8 mouse cellular contexts compared by ENCODE assay signal in genomic region chr14:103012563-103013150, GRCm38 (mm10). TPM values are rescaled to one million over a fixed set of nuclear protein-coding genes. Genes with fewer than 3 reads are reported as not detected.
A peak's percentile ranks its signal among the peaks of the same experiment; 100 is the strongest.
DNase-seq lines count a peak whose midpoint lies in the region; ATAC-seq lines count a peak whose summit lies in the region.

No protein-coding gene starts in this region.

- H3K4me3 ChIP-seq in embryonic facial prominence, embryonic 14.5 days (ENCODE audit: low read depth, low read length): no peak overlapping the region
- no peak overlapping the region for H3K4me3 ChIP-seq in heart, embryonic 15.5 days
- H3K4me3 ChIP-seq in liver, embryonic 11.5 days (ENCODE audit: low read depth, low read length): no peak overlapping the region

- no peak overlapping the region for H3K4me2 ChIP-seq in embryonic facial prominence, embryonic 14.5 days (ENCODE audit: low read depth, low read length)
- H3K4me2 ChIP-seq in heart, embryonic 15.5 days: no peak overlapping the region
- H3K4me2 ChIP-seq in liver, embryonic 11.5 days: peak overlapping the region; percentile 20; the same call in 1 of the 2 replicates

- H3K4me1 ChIP-seq in embryonic facial prominence, embryonic 14.5 days (ENCODE audit: control insufficient read depth, insufficient read depth, low read length): no peaks in the 10 kb centered on the region
- no peaks in the 10 kb centered on the region for H3K4me1 ChIP-seq in heart, embryonic 15.5 days (replicated peaks)
- H3K4me1 ChIP-seq in liver, embryonic 11.5 days (replicated peaks; ENCODE audit: control insufficient read depth, insufficient read depth, low read length): no peaks in the 10 kb centered on the region; the same call in 1 of the 2 replicates

- no peaks in the 10 kb centered on the region for H3K36me3 ChIP-seq in embryonic facial prominence, embryonic 14.5 days (ENCODE audit: control insufficient read depth, insufficient read depth, low read length)
- H3K36me3 ChIP-seq in heart, embryonic 15.5 days: no peaks in the 10 kb centered on the region
- no peaks in the 10 kb centered on the region for H3K36me3 ChIP-seq in liver, embryonic 11.5 days (ENCODE audit: control insufficient read depth, insufficient read depth, low read length)

- no peaks in the 10 kb centered on the region for H3K27me3 ChIP-seq in embryonic facial prominence, embryonic 14.5 days (replicated peaks; ENCODE audit: control insufficient read depth, insufficient read depth, low read length)
- H3K27me3 ChIP-seq in heart, embryonic 15.5 days: no peaks in the 10 kb centered on the region
- no peaks in the 10 kb centered on the region for H3K27me3 ChIP-seq in liver, embryonic 11.5 days (replicated peaks; ENCODE audit: control insufficient read depth, insufficient read depth, low read length)

- 30% methylated on average over 4 of the region's 4 CpGs for WGBS in embryonic facial prominence, embryonic 14.5 days
- 19% methylated on average over 4 of the region's 4 CpGs for WGBS in heart, embryonic 15.5 days
- 20% methylated on average over 4 of the region's 4 CpGs for whole genome bisulfite sequencing in liver, embryonic 11.5 days

- no peak overlapping the region for H3K9ac ChIP-seq in embryonic facial prominence, embryonic 14.5 days (ENCODE audit: low read depth, low read length)
- no peak overlapping the region for H3K9ac ChIP-seq in heart, embryonic 15.5 days
- no peak overlapping the region for H3K9ac ChIP-seq in liver, embryonic 11.5 days (ENCODE audit: low read depth, low read length)

- ATAC-seq in embryonic facial prominence, embryonic 14.5 days (ENCODE audit: low read depth): peak; percentile 91
- peak; percentile 67 for ATAC-seq in heart, embryonic 15.5 days (replicated peaks; ENCODE audit: insufficient number of reproducible peaks, insufficient read depth, low FRiP score, low read depth)
- ATAC-seq in liver, embryonic 11.5 days (replicated peaks; ENCODE audit: low FRiP score): peak; percentile 88
- peak; percentile 71 for ATAC-seq in monocyte, adult 5-6 weeks (replicated peaks; ENCODE audit: insufficient number of reproducible peaks, low FRiP score, low TSS enrichment, poor library complexity, severe bottlenecking)

- H3K9me3 ChIP-seq in embryonic facial prominence, embryonic 14.5 days (ENCODE audit: control insufficient read depth, low read length): no peaks in the 10 kb centered on the region
- no peaks in the 10 kb centered on the region for H3K9me3 ChIP-seq in heart, embryonic 15.5 days (replicated peaks)
- no peaks in the 10 kb centered on the region for H3K9me3 ChIP-seq in liver, embryonic 11.5 days (ENCODE audit: control insufficient read depth, low read length)

- DNase-seq in CD4-positive, CD25-positive, alpha-beta regulatory T cell, adult 2 months (ENCODE audit: low read depth, low spot score): peak; percentile 83
- peak; percentile 50 for DNase-seq in adrenal gland, postnatal 25 days
- peak; percentile 85 for DNase-seq in embryonic facial prominence, embryonic 14.5 days (ENCODE audit: low spot score)
- DNase-seq in kidney, postnatal 10 days: peak; percentile 78
- no peak for DNase-seq in liver, embryonic 11.5 days (ENCODE audit: low spot score)
- DNase-seq in spleen, postnatal 36 days (ENCODE audit: low spot score in 2 of 2): peak; percentile 50 to 65

- H3K27ac ChIP-seq in embryonic facial prominence, embryonic 14.5 days (replicated peaks; ENCODE audit: low read depth, low read length): no peak overlapping the region
- no peak overlapping the region for H3K27ac ChIP-seq in heart, embryonic 15.5 days
- H3K27ac ChIP-seq in liver, embryonic 11.5 days (ENCODE audit: low read depth, low read length): no peak overlapping the region

RNA-seq across cellular contexts. Expression of gene Kctd12, which starts 30.2 kb away (rescaled TPM):
- 38.4 and 42.5 TPM in 2 replicates for total RNA-seq in adrenal gland, postnatal 25 days (2021)
- 69.7 and 74.4 TPM in 2 replicates for polyA plus RNA-seq in embryonic facial prominence, embryonic 14.5 days (2014; fragmentation: Nextera tagmentation; extraction: Ambion mirVana)
- 6.5 and 6.7 TPM in 2 replicates for polyA plus RNA-seq in heart, embryonic 15.5 days (2015; fragmentation: Nextera tagmentation; extraction: Ambion mirVana)
- 5.8 TPM in 2 replicates for polyA plus RNA-seq in liver, embryonic 11.5 days (2014; fragmentation: Nextera tagmentation; extraction: Ambion mirVana)
- 144 to 172 TPM (median 153 TPM) in 3 replicates for total RNA-seq in monocyte, adult 5-6 weeks (2017)

RNA-seq across cellular contexts. Expression of gene Acod1, which starts 34.1 kb away (rescaled TPM):
- total RNA-seq in adrenal gland, postnatal 25 days (2021): not detected in 2 replicates
- polyA plus RNA-seq in embryonic facial prominence, embryonic 14.5 days (2014; fragmentation: Nextera tagmentation; extraction: Ambion mirVana): 0.06 TPM in 1 of 2 replicates, not detected in the other
- polyA plus RNA-seq in heart, embryonic 15.5 days (2015; fragmentation: Nextera tagmentation; extraction: Ambion mirVana): 0.06 TPM in 1 of 2 replicates, not detected in the other
- 0.16 and 0.25 TPM in 2 replicates for polyA plus RNA-seq in liver, embryonic 11.5 days (2014; fragmentation: Nextera tagmentation; extraction: Ambion mirVana)
- total RNA-seq in monocyte, adult 5-6 weeks (2017): 3.1 to 10.1 TPM (median 3.6 TPM) in 3 replicates

RNA-seq across cellular contexts. Expression of gene Cln5, which starts 57.4 kb away (rescaled TPM):
- 32.4 and 32.8 TPM in 2 replicates for total RNA-seq in adrenal gland, postnatal 25 days (2021)
- 34.3 and 34.9 TPM in 2 replicates for polyA plus RNA-seq in embryonic facial prominence, embryonic 14.5 days (2014; fragmentation: Nextera tagmentation; extraction: Ambion mirVana)
- 23.6 and 26.1 TPM in 2 replicates for polyA plus RNA-seq in heart, embryonic 15.5 days (2015; fragmentation: Nextera tagmentation; extraction: Ambion mirVana)
- polyA plus RNA-seq in liver, embryonic 11.5 days (2014; fragmentation: Nextera tagmentation; extraction: Ambion mirVana): 29.4 and 31.8 TPM in 2 replicates
- total RNA-seq in monocyte, adult 5-6 weeks (2017): 56.4 to 63.7 TPM (median 61.5 TPM) in 3 replicates
